In the genomic region with DNA sequence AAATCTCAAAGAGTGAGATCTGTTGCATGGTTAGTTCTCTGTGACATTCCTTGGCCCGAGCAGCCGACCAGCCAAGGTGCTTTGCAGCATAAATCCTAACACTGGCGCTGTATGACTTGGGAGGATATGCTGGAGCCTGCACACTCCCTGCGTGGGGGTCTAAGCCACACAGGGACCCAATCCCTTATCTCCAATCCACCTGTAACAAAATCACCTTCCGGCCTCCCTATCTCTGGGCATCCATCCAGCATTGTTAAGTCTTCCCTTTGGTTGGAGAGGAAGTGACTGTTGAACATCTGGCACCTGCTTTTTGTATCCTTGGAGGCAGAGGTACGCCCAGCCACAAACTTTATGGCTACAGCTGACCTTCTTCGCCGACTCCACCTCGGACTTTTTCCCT, we compare ENCODE assay signal across 15 mouse cellular contexts. TPM values are rescaled to one million over a fixed set of nuclear protein-coding genes. Genes with fewer than 3 reads are reported as not detected.
A peak's percentile ranks its signal among the peaks of the same experiment; 100 is the strongest.
DNase-seq lines count a peak whose midpoint lies in the region; ATAC-seq and TF ChIP-seq lines count a peak whose summit lies in the region.
"Had no signal": no experiment of that assay in that cellular context is flagged by ENCODE, and none has a peak within 500 bp of the region (broad histone marks: within the 10 kb centered on the region; RNA-seq: fewer than 3 reads in every experiment).

No protein-coding gene starts in this region.

- H3K4me3 ChIP-seq in E14TG2a.4 (replicated peaks; ENCODE audit: low read length) = peak overlapping the region; percentile 65
- no peak overlapping the region for H3K4me3 ChIP-seq in heart, embryonic 13.5 days
- H3K4me3 ChIP-seq in intestine, embryonic 15.5 days (replicated peaks) = no peak overlapping the region
- no peak overlapping the region for H3K4me3 ChIP-seq in hindbrain, embryonic 12.5 days
- H3K4me3 ChIP-seq: forebrain, embryonic 10.5 days; limb, embryonic 15.5 days; neural tube, embryonic 15.5 days had no signal

- no peaks in the 10 kb centered on the region for H3K27me3 ChIP-seq in E14TG2a.4 (ENCODE audit: insufficient read depth, low read length)
- no peaks in the 10 kb centered on the region; the same call in 1 of the 2 replicates for H3K27me3 ChIP-seq in heart, embryonic 13.5 days (replicated peaks)
- no peaks in the 10 kb centered on the region for H3K27me3 ChIP-seq in intestine, embryonic 15.5 days (replicated peaks)
- H3K27me3 ChIP-seq in hindbrain, embryonic 12.5 days = no peaks in the 10 kb centered on the region
- H3K27me3 ChIP-seq: limb, embryonic 15.5 days; neural tube, embryonic 15.5 days had no signal

- H3K9ac ChIP-seq in heart, embryonic 13.5 days = no peak overlapping the region
- no peak overlapping the region for H3K9ac ChIP-seq in intestine, embryonic 15.5 days
- no peak overlapping the region for H3K9ac ChIP-seq in hindbrain, embryonic 12.5 days
- H3K9ac ChIP-seq: limb, embryonic 15.5 days; neural tube, embryonic 15.5 days had no signal

- H3K4me1 ChIP-seq in E14TG2a.4 (replicated peaks; ENCODE audit: low read depth, low read length) = peaks cover 55% of the 10 kb centered on the region
- peaks cover 5% of the 10 kb centered on the region; the same call in 1 of the 2 replicates for H3K4me1 ChIP-seq in heart, embryonic 13.5 days
- H3K4me1 ChIP-seq in intestine, embryonic 15.5 days (replicated peaks) = peaks cover 2% of the 10 kb centered on the region; the same call in 1 of the 2 replicates
- no peaks in the 10 kb centered on the region for H3K4me1 ChIP-seq in hindbrain, embryonic 12.5 days
- H3K4me1 ChIP-seq: limb, embryonic 15.5 days had no signal

- no peak for TF ChIP-seq CTCF in E14TG2a.4 (conservative IDR thresholded peaks at IDR 0.05; ENCODE audit: low read length)

- peak overlapping the region; percentile 10 for H3K4me2 ChIP-seq in heart, embryonic 13.5 days
- no peak overlapping the region for H3K4me2 ChIP-seq in intestine, embryonic 15.5 days (replicated peaks)
- no peak overlapping the region for H3K4me2 ChIP-seq in hindbrain, embryonic 12.5 days (replicated peaks)
- H3K4me2 ChIP-seq: limb, embryonic 15.5 days; neural tube, embryonic 15.5 days had no signal

- peak; percentile 60 for DNase-seq in 416B (ENCODE audit: low read depth)
- no peak for DNase-seq in urinary bladder, postnatal 10 days (ENCODE audit: low spot score)
- DNase-seq: cerebellum, adult 9-10 months; right cerebral cortex, adult 18-20 months; thymus, postnatal 4 days had no signal

- ATAC-seq in heart, embryonic 13.5 days (ENCODE audit: extremely low read depth, insufficient number of reproducible peaks, low FRiP score, low TSS enrichment) = no peak
- ATAC-seq in intestine, embryonic 15.5 days = peak; percentile 77
- ATAC-seq in activated CD4-positive, CD25-positive, alpha-beta regulatory T cell, adult 4 months = no peak
- ATAC-seq in hindbrain, embryonic 12.5 days (ENCODE audit: low FRiP score) = no peak

- H3K9me3 ChIP-seq in E14TG2a.4 (ENCODE audit: low read length) = no peaks in the 10 kb centered on the region
- H3K9me3 ChIP-seq in heart, embryonic 13.5 days = no peaks in the 10 kb centered on the region
- no peaks in the 10 kb centered on the region for H3K9me3 ChIP-seq in intestine, embryonic 15.5 days
- no peaks in the 10 kb centered on the region for H3K9me3 ChIP-seq in hindbrain, embryonic 12.5 days (replicated peaks)
- H3K9me3 ChIP-seq: forebrain, embryonic 10.5 days; limb, embryonic 15.5 days; neural tube, embryonic 15.5 days had no signal

- no peak overlapping the region for H3K27ac ChIP-seq in heart, embryonic 13.5 days (replicated peaks)
- H3K27ac ChIP-seq in intestine, embryonic 15.5 days = no peak overlapping the region
- no peak overlapping the region for H3K27ac ChIP-seq in hindbrain, embryonic 12.5 days
- H3K27ac ChIP-seq: forebrain, embryonic 10.5 days; limb, embryonic 15.5 days; neural tube, embryonic 15.5 days had no signal

- 47% methylated on average over 9 of the region's 9 CpGs for WGBS in heart, embryonic 13.5 days
- WGBS in intestine, embryonic 15.5 days = 37% methylated on average over 9 of the region's 9 CpGs
- WGBS in hindbrain, embryonic 12.5 days = 72% methylated on average over 9 of the region's 9 CpGs

- no peaks in the 10 kb centered on the region for H3K36me3 ChIP-seq in E14TG2a.4 (ENCODE audit: insufficient read depth, low read length)
- no peaks in the 10 kb centered on the region for H3K36me3 ChIP-seq in heart, embryonic 13.5 days
- no peaks in the 10 kb centered on the region for H3K36me3 ChIP-seq in intestine, embryonic 15.5 days
- H3K36me3 ChIP-seq in hindbrain, embryonic 12.5 days = no peaks in the 10 kb centered on the region
- H3K36me3 ChIP-seq: forebrain, embryonic 10.5 days; limb, embryonic 15.5 days; neural tube, embryonic 15.5 days had no signal

RNA-seq across cellular contexts. Expression of gene Slc35a3, which starts 14.2 kb away (rescaled TPM):
- polyA plus RNA-seq in heart, embryonic 13.5 days (2015; fragmentation: Nextera tagmentation; extraction: Ambion mirVana) = 8.7 and 10.3 TPM in 2 replicates
- 18.5 and 19.4 TPM in 2 replicates for polyA plus RNA-seq in intestine, embryonic 15.5 days (2015; fragmentation: Nextera tagmentation; extraction: Ambion mirVana)
- polyA plus RNA-seq in activated CD4-positive, CD25-positive, alpha-beta regulatory T cell, adult 4 months (2017; shearing (Covaris generic)) = 1 to 10 TPM; 5.4 to 7.7 TPM
- polyA plus RNA-seq in hindbrain, embryonic 12.5 days (2016; fragmentation: Nextera tagmentation; extraction: Ambion mirVana) = 9.3 and 10.7 TPM in 2 replicates

RNA-seq across cellular contexts. Expression of gene Gm43191, which starts 45.7 kb away (rescaled TPM):
- not detected in 2 replicates for polyA plus RNA-seq in heart, embryonic 13.5 days (2015; fragmentation: Nextera tagmentation; extraction: Ambion mirVana)
- polyA plus RNA-seq in intestine, embryonic 15.5 days (2015; fragmentation: Nextera tagmentation; extraction: Ambion mirVana) = not detected in 2 replicates
- polyA plus RNA-seq in activated CD4-positive, CD25-positive, alpha-beta regulatory T cell, adult 4 months (2017; shearing (Covaris generic)) = not detected
- not detected in 2 replicates for polyA plus RNA-seq in hindbrain, embryonic 12.5 days (2016; fragmentation: Nextera tagmentation; extraction: Ambion mirVana)
- polyA plus RNA-seq: embryonic facial prominence, embryonic 11.5 days; limb, embryonic 15.5 days; lung, embryonic 16.5 days; neural tube, embryonic 15.5 days had no signal
